Mouse (Mus musculus) heart, embryonic 16.5 days (tissue): Measurements from ENCODE around the gene Evl. TPM values are rescaled to one million over a fixed set of nuclear protein-coding genes. Genes with fewer than 3 reads are reported as not detected.

Experiments used
- ATAC-seq: fragments of 200-750 bp; cut with Nextera tagmentation; replicated peaks from 2 replicates; pipeline ENCODE4 v1.8.0; 2017; ENCODE audit warnings: moderate number of reproducible peaks; ENCODE audit not compliant: insufficient read depth, low FRiP score; ENCODE audit errors: extremely low read depth
- H3K27ac ChIP-seq: fragments of 300-500 bp; sonication (generic); 2 replicates; pipeline ENCODE4 v1.5.1; 2014; ENCODE audit warnings: mild to moderate bottlenecking, low read length, control low read depth, moderate library complexity
- H3K27me3 ChIP-seq: fragments of 300-500 bp; sonication (generic); 2 replicates; pipeline ENCODE4 v1.6.1; 2014; ENCODE audit warnings: low read length, mixed read lengths; ENCODE audit not compliant: control insufficient read depth, insufficient read depth
- H3K36me3 ChIP-seq: fragments of 300-500 bp; sonication (generic); 2 replicates; pipeline ENCODE4 v1.6.1; 2014; ENCODE audit not compliant: control insufficient read depth, insufficient read depth
- H3K4me1 ChIP-seq: fragments of 300-500 bp; sonication (generic); 2 replicates; pipeline ENCODE4 v1.6.1; 2014; ENCODE audit warnings: low read length, mixed read lengths; ENCODE audit not compliant: control insufficient read depth, insufficient read depth
- H3K4me2 ChIP-seq: fragments of 300-500 bp; sonication (generic); 2 replicates; pipeline ENCODE4 v1.6.1; 2014; ENCODE audit warnings: low read depth, mild to moderate bottlenecking, control low read depth, low read length
- H3K4me3 ChIP-seq: fragments of 300-500 bp; sonication (generic); 2 replicates; pipeline ENCODE4 v1.5.1; 2014; ENCODE audit warnings: mild to moderate bottlenecking, control low read depth, low read length
- H3K9ac ChIP-seq: fragments of 300-500 bp; sonication (generic); 2 replicates; pipeline ENCODE4 v1.6.1; 2014; ENCODE audit warnings: low read length, control low read depth
- H3K9me3 ChIP-seq: fragments of 300-500 bp; sonication (generic); replicated peaks from 2 replicates; pipeline ENCODE4 v1.6.1; 2016; ENCODE audit warnings: low read length; ENCODE audit not compliant: control insufficient read depth
- WGBS: fragments of 180-500 bp; shearing (Covaris S2); extraction: QIAGEN DNeasy Blood & Tissue Kit; methylation state at CpG from one replicate; pipeline ENCODE4 v1.1.7; 2014; 5-methylcytosine and 5-hydroxymethylcytosine counted together
- polyA plus RNA-seq: library from polyadenylated mRNA; unstranded; fragments of >200 nt; fragmentation: Nextera tagmentation; extraction: Ambion mirVana; gene quantifications from 2 replicates; pipeline ENCODE4 v1.2.1, GENCODE M21; 2015

Evl gene
- polyA plus RNA-seq, 1 experiment from 2014 or later: 25.8 TPM

- Histone ChIP-seq H3K27me3 (no peaks in the 10 kb centered on the region), H3K4me2 (no peak overlapping the region), H3K4me1 (no peaks in the 10 kb centered on the region), H3K27ac (no peak overlapping the region), H3K9ac (no peak overlapping the region), H3K36me3 (peaks cover 19% of the 10 kb centered on the region), H3K9me3 (no peaks in the 10 kb centered on the region), H3K4me3 (no peak overlapping the region)
- 62% methylated on average over 10 of the region's 10 CpGs for WGBS
- no peak for ATAC-seq
These were observed 18.1 kb upstream of the Evl start for GRCm38 (mm10) chr12:108536461-108536860.

GRCm38 (mm10) chr12:108541088-108541487 is 13.4 kb upstream of the Evl start:
- Histone ChIP-seq H3K4me2 (no peak overlapping the region), H3K4me1 (peaks cover 6% of the 10 kb centered on the region; the same call in 1 of the 2 replicates), H3K4me3 (no peak overlapping the region), H3K27ac (no peak overlapping the region), H3K9me3 (no peaks in the 10 kb centered on the region), H3K36me3 (peaks cover 12% of the 10 kb centered on the region), H3K27me3 (no peaks in the 10 kb centered on the region), H3K9ac (no peak overlapping the region)
- WGBS: 18% methylated on average over 6 of the region's 6 CpGs
- ATAC-seq: no peak

GRCm38 (mm10) chr12:108546508-108547153 is 7.9 kb upstream of the Evl start:
- H3K4me3 ChIP-seq: no peak overlapping the region
- peak overlapping the region; percentile 0; the same call in 1 of the 2 replicates for H3K9ac ChIP-seq

GRCm38 (mm10) chr12:108547251-108547875 is 7.2 kb upstream of the Evl start:
- H3K36me3 ChIP-seq: no peaks in the 10 kb centered on the region
- peak overlapping the region; percentile 34 for H3K4me2 ChIP-seq
- no peak overlapping the region for H3K4me3 ChIP-seq
- peaks cover 3% of the 10 kb centered on the region; the same call in 1 of the 2 replicates for H3K9me3 ChIP-seq
- no peak for ATAC-seq
- 51% methylated on average over 15 of the region's 15 CpGs for WGBS
- H3K4me1 ChIP-seq: peaks cover 15% of the 10 kb centered on the region
- no peak overlapping the region for H3K9ac ChIP-seq
- H3K27ac ChIP-seq: peak overlapping the region; percentile 66
- peaks cover 2% of the 10 kb centered on the region; the same call in 1 of the 2 replicates for H3K27me3 ChIP-seq

More at GRCm38 (mm10) chr12:108546508-108547153, 7.9 kb upstream of the Evl start:
- Histone ChIP-seq H3K36me3 (no peaks in the 10 kb centered on the region), H3K4me1 (peaks cover 15% of the 10 kb centered on the region), H3K4me2 (peak overlapping the region; percentile 34), H3K27ac (peak overlapping the region; percentile 66), H3K27me3 (no peaks in the 10 kb centered on the region), H3K9me3 (peaks cover 3% of the 10 kb centered on the region; the same call in 1 of the 2 replicates)
- ATAC-seq: peak; percentile 81
- WGBS: 11% methylated on average over 10 of the region's 10 CpGs

- no peak overlapping the region for H3K4me2 ChIP-seq
- H3K27ac ChIP-seq: no peak overlapping the region
- peaks cover 2% of the 10 kb centered on the region; the same call in 1 of the 2 replicates for H3K27me3 ChIP-seq
- no peak overlapping the region for H3K9ac ChIP-seq
- H3K4me1 ChIP-seq: peaks cover 33% of the 10 kb centered on the region
- no peak for ATAC-seq
- no peak overlapping the region for H3K4me3 ChIP-seq
- no peaks in the 10 kb centered on the region for H3K36me3 ChIP-seq
- 88% methylated on average over 7 of the region's 7 CpGs for WGBS
- H3K9me3 ChIP-seq: peaks cover 3% of the 10 kb centered on the region; the same call in 1 of the 2 replicates
These were observed 2.8 kb upstream of the Evl start for GRCm38 (mm10) chr12:108551731-108552130.

GRCm38 (mm10) chr12:108553079-108553478 is 1.4 kb upstream of the Evl start:
- WGBS: 13% methylated on average over 6 of the region's 6 CpGs
- Histone ChIP-seq H3K9ac (0 out of 2 replicates have a peak overlapping the region, but pooled peaks have one; percentile 15), H3K36me3 (no peaks in the 10 kb centered on the region), H3K4me2 (no peak overlapping the region; the same call in 1 of the 2 replicates), H3K27ac (no peak overlapping the region), H3K4me3 (no peak overlapping the region), H3K4me1 (peaks cover 32% of the 10 kb centered on the region), H3K27me3 (peaks cover 2% of the 10 kb centered on the region; the same call in 1 of the 2 replicates), H3K9me3 (peaks cover 3% of the 10 kb centered on the region; the same call in 1 of the 2 replicates)
- no peak for ATAC-seq

- Histone ChIP-seq H3K4me3 (peak overlapping the region; percentile 82), H3K9me3 (no peaks in the 10 kb centered on the region), H3K4me2 (peak overlapping the region; percentile 87), H3K4me1 (peaks cover 38% of the 10 kb centered on the region), H3K27ac (peak overlapping the region; percentile 83), H3K9ac (peak overlapping the region; percentile 90), H3K27me3 (peaks cover 2% of the 10 kb centered on the region; the same call in 1 of the 2 replicates), H3K36me3 (no peaks in the 10 kb centered on the region)
- WGBS: under 1% methylated on average over 97 of the region's 100 CpGs
- ATAC-seq: peak; percentile 71
These were observed 489 bp downstream of the Evl start for GRCm38 (mm10) chr12:108554861-108555556.

GRCm38 (mm10) chr12:108558194-108558593 is 3.7 kb downstream of the Evl start:
- Histone ChIP-seq H3K27me3 (no peaks in the 10 kb centered on the region), H3K9ac (no peak overlapping the region), H3K36me3 (no peaks in the 10 kb centered on the region), H3K27ac (no peak overlapping the region), H3K4me1 (peaks cover 30% of the 10 kb centered on the region), H3K4me2 (no peak overlapping the region), H3K4me3 (no peak overlapping the region), H3K9me3 (no peaks in the 10 kb centered on the region)
- no peak for ATAC-seq
